Mouse (Mus musculus) left cerebral cortex, adult 8-10 months (tissue): ENCODE measurements around the gene Fbxl7. TPM values are rescaled to one million over a fixed set of nuclear protein-coding genes. Genes with fewer than 3 reads are reported as not detected.
A peak's percentile ranks its signal among the peaks of the same experiment; 100 is the strongest.

Source experiments
- DNase-seq, 2 experiments: peaks; one replicate each; pipeline ENCODE4 v3.0.0; 2022; ENCODE audit warnings: low spot score in 2 of 2
- total RNA-seq, 4 experiments: library from RNA; stranded (reverse); gene quantifications; 2 replicates each; pipeline ENCODE4 v1.2.4; 2022

The Fbxl7 gene
- total RNA-seq, 4 experiments from 2014 or later = 1.4 to 1.7 (median 1.6) TPM

DNA sequence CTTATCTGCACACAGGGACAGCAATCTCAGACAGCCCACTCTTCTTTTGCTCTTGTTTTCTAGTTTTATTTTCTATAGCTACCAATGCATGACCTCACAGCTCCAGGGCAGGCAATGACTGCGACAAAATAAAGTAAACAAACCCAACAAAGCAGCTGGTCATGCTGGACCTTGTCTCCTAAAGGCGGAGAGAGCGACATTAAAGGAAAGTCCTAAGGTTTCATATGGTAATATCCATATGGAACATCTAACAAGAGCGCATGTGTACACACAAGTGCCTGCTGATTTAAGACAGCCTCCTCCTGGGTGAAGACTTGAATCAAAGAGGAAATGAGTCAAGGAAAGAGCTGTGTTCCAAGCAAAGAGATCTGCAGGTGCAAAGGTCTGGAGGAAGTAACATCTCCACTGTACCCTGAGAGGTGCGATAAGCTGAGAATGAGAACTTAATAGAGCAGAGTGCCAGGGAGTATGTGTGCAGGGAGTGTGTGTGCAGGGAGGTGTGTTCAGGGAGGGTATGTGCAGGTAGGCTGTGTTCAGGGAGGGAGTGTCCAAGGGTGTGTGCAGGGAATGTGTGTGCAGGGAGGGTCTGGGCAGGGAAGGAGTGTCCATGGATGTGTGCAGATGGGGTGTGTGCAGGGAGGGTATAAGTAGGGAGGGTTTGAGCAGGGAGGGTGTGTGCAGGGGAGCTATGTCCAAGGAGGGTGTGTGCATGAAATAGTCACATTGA lies 193.3 kb downstream of the Fbxl7 start:
- DNase-seq = no peak

- DNase-seq = no peak
These were observed 202.3 kb downstream of the Fbxl7 start for GRCm38 (mm10) chr15:26693075-26693474.

DNA sequence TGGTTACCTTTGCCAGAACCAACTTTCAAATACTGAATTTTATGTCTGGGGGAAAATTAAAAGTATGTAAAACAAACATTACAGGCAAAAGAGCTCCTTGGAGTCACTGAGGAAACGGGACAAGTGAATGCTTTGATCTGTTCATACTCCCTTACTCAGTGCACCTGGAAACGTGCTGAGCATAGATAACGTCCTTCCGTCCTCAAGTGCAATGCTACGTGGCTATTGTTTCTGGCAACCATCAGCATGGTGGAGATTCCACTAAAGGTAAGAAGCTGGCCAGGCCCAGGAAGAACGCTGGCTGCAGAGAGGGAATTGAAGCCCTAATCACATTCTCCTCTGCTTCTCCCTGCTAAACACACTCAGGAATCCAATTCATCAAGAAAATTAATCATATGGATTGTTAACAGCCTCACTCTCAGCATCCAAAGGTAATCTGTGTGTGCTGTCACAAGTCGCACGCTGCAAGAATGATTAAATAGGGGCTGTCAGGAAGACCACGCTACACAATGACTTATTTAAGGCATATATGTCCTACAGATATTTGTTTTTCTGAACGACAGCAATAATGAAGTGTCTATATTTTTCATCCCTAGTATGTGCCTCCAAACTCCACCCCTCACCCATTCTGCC lies 206.8 kb downstream of the Fbxl7 start:
- no peak for DNase-seq

DNA sequence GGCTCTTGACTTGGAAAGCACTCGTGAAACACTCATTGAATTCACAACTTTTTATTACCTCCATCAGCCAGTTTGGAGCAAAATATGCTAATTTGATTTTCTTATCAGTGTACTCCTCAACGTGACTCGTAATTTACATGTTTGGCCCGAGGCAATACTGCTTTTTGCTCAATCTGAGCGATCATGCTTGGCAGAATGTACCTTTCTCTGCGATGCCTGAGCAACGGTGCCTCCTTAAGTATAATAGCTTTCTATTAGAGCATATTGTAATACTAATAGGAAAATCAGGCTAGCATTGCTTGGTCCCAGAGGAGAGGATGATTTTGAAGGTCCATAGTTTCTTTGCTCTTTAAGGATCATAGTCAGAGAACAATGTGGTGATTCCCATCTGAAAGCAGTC lies 207.7 kb downstream of the Fbxl7 start:
- DNase-seq = no peak

GRCm38 (mm10) chr15:26682279-26682678 lies 213.1 kb downstream of the Fbxl7 start:
- DNase-seq = peak in 1 of 2 experiments; percentile 6

GRCm38 (mm10) chr15:26673239-26673859 lies 222.0 kb downstream of the Fbxl7 start:
- no peak for DNase-seq

- peak in 1 of 2 experiments; percentile 2 for DNase-seq
These were observed 240.4 kb downstream of the Fbxl7 start for GRCm38 (mm10) chr15:26654988-26655387.

DNA sequence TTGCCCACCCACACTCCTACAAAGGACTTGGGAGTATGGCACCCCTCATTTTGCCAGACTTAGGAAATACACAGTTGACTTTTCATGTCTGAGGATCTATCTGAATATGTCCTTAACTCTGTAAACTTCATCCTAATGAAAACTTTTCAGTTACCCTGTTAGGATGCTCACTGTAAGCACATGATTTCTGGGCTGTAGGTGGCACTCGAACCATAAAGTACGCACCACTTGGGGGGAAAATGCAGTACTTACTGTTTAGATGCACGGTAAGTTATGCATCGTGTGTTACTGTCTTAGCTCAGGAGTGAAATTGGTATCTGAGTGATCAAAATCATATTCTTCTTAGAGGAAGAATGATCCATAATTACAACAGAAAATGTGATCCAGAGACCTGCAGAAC lies 252.8 kb downstream of the Fbxl7 start:
- DNase-seq = no peak

DNA sequence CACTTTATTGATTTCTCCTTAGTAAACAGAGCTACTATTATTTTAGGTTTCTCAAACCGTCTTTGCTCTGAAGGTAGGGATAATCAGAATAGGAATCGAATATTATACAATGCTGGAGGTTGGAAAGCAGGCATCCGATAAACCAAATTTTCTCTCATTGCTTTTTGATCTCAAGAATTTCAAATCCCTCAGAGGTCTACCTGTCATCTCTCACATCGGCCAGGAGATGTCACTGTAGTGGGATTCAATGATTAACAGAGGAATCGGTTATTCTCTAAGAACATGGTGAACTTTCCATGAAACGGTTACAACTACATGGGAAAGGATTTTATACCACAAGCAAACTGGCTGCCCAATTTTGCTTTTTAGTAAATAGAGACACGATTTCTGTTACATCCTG lies 255.7 kb downstream of the Fbxl7 start:
- DNase-seq = no peak

- DNase-seq = no peak
These were observed 259.8 kb downstream of the Fbxl7 start for GRCm38 (mm10) chr15:26635591-26635990.

DNA sequence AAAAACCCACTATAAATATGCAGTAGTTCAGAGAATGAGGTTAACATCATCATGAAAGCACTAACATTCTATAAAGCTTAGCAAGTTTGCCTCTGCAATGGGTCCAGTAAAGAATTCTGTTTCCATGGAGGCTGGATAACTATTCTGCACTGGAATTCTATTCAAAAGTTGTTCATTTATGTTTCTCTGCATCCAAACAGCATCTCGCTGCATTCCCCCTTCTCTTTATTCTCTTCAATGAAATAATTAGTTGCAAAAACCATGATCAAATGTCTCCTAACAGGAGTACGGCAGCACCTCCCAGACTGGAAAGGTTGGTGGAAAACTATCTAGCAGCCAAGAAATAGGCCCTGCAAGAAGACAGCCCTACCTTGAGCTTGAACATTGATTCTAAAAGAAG lies 267.2 kb downstream of the Fbxl7 start:
- no peak for DNase-seq

- DNase-seq = no peak
These were observed 272.1 kb downstream of the Fbxl7 start for GRCm38 (mm10) chr15:26623242-26623641.

DNA sequence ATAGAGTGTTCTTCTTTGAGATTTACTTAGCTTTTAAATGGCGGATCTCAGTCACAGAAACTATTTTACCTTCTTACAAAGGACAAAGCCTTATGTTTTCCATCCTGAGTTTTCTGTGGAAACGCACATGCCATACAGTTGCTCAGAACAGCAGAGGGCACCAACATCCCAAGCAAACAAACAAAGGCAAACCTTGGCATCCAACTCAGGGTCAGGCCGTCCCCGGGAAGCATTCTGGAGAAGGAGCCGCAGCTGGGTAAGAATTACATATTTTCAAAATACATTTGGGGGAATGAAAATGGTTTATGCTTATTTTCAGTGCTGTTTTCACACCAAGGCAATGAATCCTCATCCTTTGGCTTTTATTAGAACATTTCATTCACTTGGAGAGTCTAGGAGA lies 275.1 kb downstream of the Fbxl7 start:
- peak in 1 of 2 experiments; percentile 7 for DNase-seq

DNA sequence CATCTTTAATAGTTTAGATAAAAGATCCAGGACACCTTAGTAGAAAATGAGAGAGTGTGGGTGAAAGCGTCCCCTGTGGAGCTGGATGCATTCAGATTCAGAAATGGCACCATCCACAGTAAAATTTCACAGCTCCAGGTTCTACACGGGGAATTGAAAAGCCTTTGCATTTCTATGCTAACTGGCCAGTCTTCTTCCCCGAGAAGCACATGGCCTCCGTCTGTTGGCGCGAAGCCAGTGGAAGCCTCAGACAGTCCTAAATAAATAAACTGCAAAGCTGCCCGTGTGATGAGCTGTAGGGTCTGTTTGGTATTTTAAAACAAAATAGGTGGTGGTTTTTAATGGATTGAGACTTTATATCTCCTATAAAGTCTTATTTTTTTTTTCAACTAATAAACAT lies 276.2 kb downstream of the Fbxl7 start:
- no peak for DNase-seq

DNA sequence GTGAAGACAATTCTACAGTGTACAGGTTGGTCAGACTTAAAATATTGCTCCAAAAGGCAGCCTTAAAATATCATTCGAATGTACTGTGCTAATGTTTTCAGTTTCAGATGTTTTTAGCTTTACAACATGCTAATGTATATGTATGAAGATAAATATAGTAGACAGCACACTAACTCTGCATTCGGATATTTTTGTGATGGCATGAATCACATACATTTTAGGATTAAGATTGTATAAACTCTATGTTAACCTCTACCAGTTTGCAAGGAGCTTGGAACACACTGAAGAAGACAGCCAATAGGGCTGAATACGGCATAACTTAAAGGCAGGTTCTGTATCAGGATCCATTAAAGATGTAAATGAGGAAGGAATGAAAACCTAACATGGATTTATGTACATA lies 299.1 kb downstream of the Fbxl7 start:
- DNase-seq = no peak

DNA sequence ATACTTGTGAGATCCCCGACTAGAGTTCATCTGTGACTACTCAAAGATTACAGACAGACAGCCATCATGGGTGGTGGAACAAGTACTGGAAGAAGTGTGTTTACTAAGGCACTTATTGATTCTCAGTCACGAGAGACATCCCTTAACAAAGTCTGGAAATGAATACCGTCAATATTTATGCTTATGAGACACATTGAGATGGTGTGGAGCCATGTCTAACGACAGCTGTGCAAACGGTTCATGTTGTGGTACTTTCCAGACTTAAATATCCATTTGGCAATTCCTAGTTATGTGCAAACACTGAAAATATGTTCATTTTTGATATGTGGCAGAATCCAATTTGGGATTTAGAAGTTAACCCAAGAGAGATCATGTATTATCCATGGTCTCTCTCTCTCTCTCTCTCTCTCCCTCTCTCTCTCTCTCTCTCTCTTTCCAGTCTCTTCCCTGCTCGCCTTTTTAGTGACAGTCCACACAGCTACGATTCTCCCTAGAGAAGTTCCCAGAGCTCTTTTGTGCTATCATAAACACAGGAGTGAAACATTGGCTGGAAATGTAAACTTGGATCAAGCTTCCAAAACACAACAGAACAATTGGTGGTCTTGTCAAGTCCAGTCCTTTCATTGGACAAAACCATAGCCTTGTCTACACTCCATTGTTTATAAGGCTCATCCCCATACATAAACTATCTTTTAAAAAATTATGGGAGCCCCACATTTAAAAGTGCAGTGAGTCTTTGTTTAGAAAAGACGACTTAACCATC lies 315.3 kb downstream of the Fbxl7 start:
- DNase-seq = no peak

- no peak for DNase-seq
These were observed 316.9 kb downstream of the Fbxl7 start for GRCm38 (mm10) chr15:26578500-26578899.

DNA sequence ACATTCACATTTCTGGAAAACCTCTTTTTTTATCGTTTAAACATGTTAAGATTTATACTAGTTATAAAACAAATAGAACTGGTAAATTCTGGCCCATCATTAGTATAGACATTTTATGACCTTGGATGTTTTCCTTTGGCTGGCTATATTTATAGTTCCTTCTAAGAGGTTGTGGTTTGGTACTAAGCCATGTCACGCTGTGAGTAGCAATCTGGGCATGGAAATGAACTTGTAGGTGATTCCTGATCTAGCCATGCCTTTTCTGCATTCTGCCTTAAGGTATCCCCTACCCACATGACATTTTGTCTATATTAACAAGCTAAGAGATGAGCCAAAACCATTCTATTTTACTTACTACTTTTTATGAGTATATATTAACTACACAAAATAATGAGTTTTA lies 329.3 kb downstream of the Fbxl7 start:
- DNase-seq = no peak

- DNase-seq = no peak
These were observed 341.8 kb downstream of the Fbxl7 start for GRCm38 (mm10) chr15:26553620-26554019.

DNA sequence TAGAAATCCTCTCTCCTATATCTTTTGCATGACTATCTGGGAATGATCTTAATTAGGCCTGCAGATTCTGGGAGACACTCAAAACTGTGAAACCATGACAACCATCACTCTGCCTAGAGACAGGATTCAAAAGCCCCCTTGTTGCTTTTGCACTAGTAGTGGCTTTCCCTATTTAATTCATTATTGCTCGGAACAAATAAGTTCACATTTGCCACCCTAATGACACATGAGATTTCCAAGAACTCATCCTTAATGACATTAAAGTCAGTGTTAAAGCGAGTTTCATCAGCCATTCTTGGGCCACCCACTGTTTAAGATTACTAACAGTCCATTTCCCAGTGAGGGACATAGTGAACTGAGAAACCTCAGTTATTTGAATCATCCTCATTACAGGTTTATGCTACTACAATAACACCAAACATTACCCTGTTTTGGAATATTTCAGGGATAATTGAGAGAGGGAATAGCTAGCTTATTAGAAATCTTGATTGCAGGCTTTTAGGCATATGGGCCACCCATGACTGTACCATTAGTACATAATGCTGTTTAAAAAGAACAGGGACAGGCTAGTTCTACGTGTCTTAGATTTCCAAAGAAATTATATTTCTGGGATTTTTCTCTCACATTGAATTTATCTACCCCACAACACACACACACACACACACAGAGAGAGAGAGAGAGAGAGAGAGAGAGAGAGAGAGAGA lies 361.2 kb downstream of the Fbxl7 start:
- DNase-seq = no peak

DNA sequence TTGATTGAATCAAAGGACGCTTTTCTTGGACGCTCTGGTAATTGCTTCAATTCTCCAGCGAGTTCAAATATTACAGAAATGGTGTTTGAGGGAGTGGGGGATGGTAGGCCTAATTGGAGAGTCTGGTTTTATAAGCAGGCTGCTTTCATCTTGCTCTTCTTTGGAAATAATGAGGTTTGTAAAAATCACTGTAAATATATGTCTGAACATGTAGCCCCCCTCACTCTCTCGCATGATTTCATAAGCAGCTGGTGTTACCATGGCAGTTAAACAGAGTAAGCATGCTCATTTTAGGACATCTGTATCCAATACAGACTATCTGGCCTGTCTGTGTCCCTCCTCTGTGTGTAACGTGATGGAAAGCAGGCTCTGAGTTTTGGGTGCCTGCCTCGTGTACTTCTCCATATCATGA lies 376.2 kb downstream of the Fbxl7 start:
- DNase-seq = no peak
